Mouse (Mus musculus): ENCODE results near the gene Gm21093.
"Not testable (repeated sequence)": the region's sequence is repeated elsewhere in the genome, so short reads cannot be mapped to it uniquely, and the experiment has no call there.

Gene Gm21093

DNA sequence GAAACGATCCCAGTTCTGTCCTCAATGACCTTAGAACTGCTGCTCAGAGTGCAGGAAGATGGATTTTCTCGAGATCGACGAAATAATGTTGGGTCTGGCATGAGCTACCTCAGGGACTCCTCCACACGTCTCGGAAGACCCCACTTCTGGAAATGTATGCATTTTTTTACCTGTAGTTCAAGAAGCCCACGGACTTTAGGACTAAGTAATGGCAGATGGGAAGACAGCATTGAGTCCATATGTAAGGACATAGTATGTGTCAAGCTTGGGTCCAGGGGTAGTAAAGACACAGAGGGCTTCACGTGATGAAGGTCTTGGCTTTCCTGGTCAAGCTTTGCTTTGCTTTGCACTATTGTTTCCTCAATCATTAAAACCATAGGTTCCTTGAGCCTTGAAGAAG is at the start of gene Gm21093:
Gm21093 (minus strand) TSS at position 101 of the 400 bp plus-strand sequence.
- CTCF ChIA-PET: not testable (repeated sequence)
